Mouse (Mus musculus): Measurements from ENCODE around the gene Rpgrip1l. TPM values are rescaled to one million over a fixed set of nuclear protein-coding genes. Genes with fewer than 3 reads are reported as not detected.

Rpgrip1l gene
- polyA plus RNA-seq, 1 experiment = 9.9 TPM

- TF ChIP-seq CTCF (IDR thresholded peaks at IDR 0.05; ENCODE audit: low read depth, low read length) = no peak
- Histone ChIP-seq H3K27ac (ENCODE audit: insufficient read depth, low read length) (no peak overlapping the region), H3K9ac (ENCODE audit: low read depth, poor library complexity, severe bottlenecking) (no peak overlapping the region), H3K36me3 (ENCODE audit: control insufficient read depth, insufficient read depth, low read length, poor library complexity, severe bottlenecking) (no peaks in the 10 kb centered on the region; the same call in 1 of the 2 replicates), H3K9me3 (replicated peaks; ENCODE audit: control insufficient read depth, insufficient read depth, low read length, poor library complexity, severe bottlenecking) (no peaks in the 10 kb centered on the region), H3K4me3 (ENCODE audit: low read depth, low read length) (no peak overlapping the region), H3K4me1 (ENCODE audit: control insufficient read depth, insufficient read depth, low read length) (no peaks in the 10 kb centered on the region), H3K27me3 (ENCODE audit: control insufficient read depth, insufficient read depth, low read length, poor library complexity, severe bottlenecking) (no peaks in the 10 kb centered on the region)
Measured at GRCm38 (mm10) chr8:91250966-91251365, 62.1 kb downstream of the Rpgrip1l start.

- Histone ChIP-seq H3K27me3 (ENCODE audit: control insufficient read depth, insufficient read depth, low read length, poor library complexity, severe bottlenecking) (no peaks in the 10 kb centered on the region), H3K9ac (ENCODE audit: low read depth, poor library complexity, severe bottlenecking) (no peak overlapping the region), H3K36me3 (ENCODE audit: control insufficient read depth, insufficient read depth, low read length, poor library complexity, severe bottlenecking) (no peaks in the 10 kb centered on the region; the same call in 1 of the 2 replicates), H3K9me3 (replicated peaks; ENCODE audit: control insufficient read depth, insufficient read depth, low read length, poor library complexity, severe bottlenecking) (no peaks in the 10 kb centered on the region), H3K4me1 (ENCODE audit: control insufficient read depth, insufficient read depth, low read length) (no peaks in the 10 kb centered on the region), H3K4me3 (ENCODE audit: low read depth, low read length) (no peak overlapping the region), H3K27ac (ENCODE audit: insufficient read depth, low read length) (no peak overlapping the region)
- TF ChIP-seq EP300 (IDR thresholded peaks at IDR 0.05; ENCODE audit: insufficient read depth, low read depth, low read length) = no peak
- no peak for TF ChIP-seq CTCF (IDR thresholded peaks at IDR 0.05; ENCODE audit: low read depth, low read length)
- TF ChIP-seq POLR2A (IDR thresholded peaks at IDR 0.05; ENCODE audit: insufficient read depth, low read length) = no peak
Measured at GRCm38 (mm10) chr8:91249758-91250466, 63.1 kb downstream of the Rpgrip1l start.

GRCm38 (mm10) chr8:91245821-91246454 is 67.1 kb downstream of the Rpgrip1l start:
- no peaks in the 10 kb centered on the region for H3K27me3 ChIP-seq (ENCODE audit: control insufficient read depth, insufficient read depth, low read length, poor library complexity, severe bottlenecking)
- H3K36me3 ChIP-seq (ENCODE audit: control insufficient read depth, insufficient read depth, low read length, poor library complexity, severe bottlenecking) = no peaks in the 10 kb centered on the region; the same call in 1 of the 2 replicates
- H3K9ac ChIP-seq (ENCODE audit: low read depth, poor library complexity, severe bottlenecking) = no peak overlapping the region
- TF ChIP-seq CTCF (IDR thresholded peaks at IDR 0.05; ENCODE audit: low read depth, low read length) = no peak
- TF ChIP-seq POLR2A (IDR thresholded peaks at IDR 0.05; ENCODE audit: insufficient read depth, low read length) = no peak
- TF ChIP-seq EP300 (IDR thresholded peaks at IDR 0.05; ENCODE audit: insufficient read depth, low read depth, low read length) = no peak
- H3K27ac ChIP-seq (ENCODE audit: insufficient read depth, low read length) = no peak overlapping the region
- H3K9me3 ChIP-seq (replicated peaks; ENCODE audit: control insufficient read depth, insufficient read depth, low read length, poor library complexity, severe bottlenecking) = no peaks in the 10 kb centered on the region
- no peak overlapping the region for H3K4me3 ChIP-seq (ENCODE audit: low read depth, low read length)
- no peaks in the 10 kb centered on the region for H3K4me1 ChIP-seq (ENCODE audit: control insufficient read depth, insufficient read depth, low read length)

GRCm38 (mm10) chr8:91242721-91243120 is 70.3 kb downstream of the Rpgrip1l start:
- Histone ChIP-seq H3K36me3 (ENCODE audit: control insufficient read depth, insufficient read depth, low read length, poor library complexity, severe bottlenecking) (no peaks in the 10 kb centered on the region; the same call in 1 of the 2 replicates), H3K27ac (ENCODE audit: insufficient read depth, low read length) (no peak overlapping the region), H3K27me3 (ENCODE audit: control insufficient read depth, insufficient read depth, low read length, poor library complexity, severe bottlenecking) (peaks cover 1% of the 10 kb centered on the region; the same call in 1 of the 2 replicates), H3K9me3 (replicated peaks; ENCODE audit: control insufficient read depth, insufficient read depth, low read length, poor library complexity, severe bottlenecking) (no peaks in the 10 kb centered on the region), H3K4me1 (ENCODE audit: control insufficient read depth, insufficient read depth, low read length) (no peaks in the 10 kb centered on the region), H3K4me3 (ENCODE audit: low read depth, low read length) (no peak overlapping the region), H3K9ac (ENCODE audit: low read depth, poor library complexity, severe bottlenecking) (no peak overlapping the region)
- TF ChIP-seq CTCF (IDR thresholded peaks at IDR 0.05; ENCODE audit: low read depth, low read length) (no peak), EP300 (IDR thresholded peaks at IDR 0.05; ENCODE audit: insufficient read depth, low read depth, low read length) (no peak), POLR2A (IDR thresholded peaks at IDR 0.05; ENCODE audit: insufficient read depth, low read length) (no peak)

- TF ChIP-seq POLR2A (IDR thresholded peaks at IDR 0.05; ENCODE audit: insufficient read depth, low read length) (no peak), EP300 (IDR thresholded peaks at IDR 0.05; ENCODE audit: insufficient read depth, low read depth, low read length) (no peak), CTCF (IDR thresholded peaks at IDR 0.05; ENCODE audit: low read depth, low read length) (no peak)
- Histone ChIP-seq H3K27me3 (ENCODE audit: control insufficient read depth, insufficient read depth, low read length, poor library complexity, severe bottlenecking) (peaks cover 1% of the 10 kb centered on the region; the same call in 1 of the 2 replicates), H3K9me3 (replicated peaks; ENCODE audit: control insufficient read depth, insufficient read depth, low read length, poor library complexity, severe bottlenecking) (no peaks in the 10 kb centered on the region), H3K9ac (ENCODE audit: low read depth, poor library complexity, severe bottlenecking) (no peak overlapping the region), H3K4me1 (ENCODE audit: control insufficient read depth, insufficient read depth, low read length) (no peaks in the 10 kb centered on the region), H3K27ac (ENCODE audit: insufficient read depth, low read length) (no peak overlapping the region), H3K36me3 (ENCODE audit: control insufficient read depth, insufficient read depth, low read length, poor library complexity, severe bottlenecking) (no peaks in the 10 kb centered on the region), H3K4me3 (ENCODE audit: low read depth, low read length) (no peak overlapping the region)
Measured at GRCm38 (mm10) chr8:91241873-91242519, 71.1 kb downstream of the Rpgrip1l start.

- Histone ChIP-seq H3K4me3 (ENCODE audit: low read depth, low read length) (no peak overlapping the region), H3K9me3 (replicated peaks; ENCODE audit: control insufficient read depth, insufficient read depth, low read length, poor library complexity, severe bottlenecking) (no peaks in the 10 kb centered on the region), H3K9ac (ENCODE audit: low read depth, poor library complexity, severe bottlenecking) (no peak overlapping the region), H3K4me1 (ENCODE audit: control insufficient read depth, insufficient read depth, low read length) (no peaks in the 10 kb centered on the region), H3K27ac (ENCODE audit: insufficient read depth, low read length) (no peak overlapping the region), H3K27me3 (ENCODE audit: control insufficient read depth, insufficient read depth, low read length, poor library complexity, severe bottlenecking) (peaks cover 1% of the 10 kb centered on the region; the same call in 1 of the 2 replicates), H3K36me3 (ENCODE audit: control insufficient read depth, insufficient read depth, low read length, poor library complexity, severe bottlenecking) (no peaks in the 10 kb centered on the region)
- no peak for TF ChIP-seq CTCF (IDR thresholded peaks at IDR 0.05; ENCODE audit: low read depth, low read length)
- TF ChIP-seq EP300 (IDR thresholded peaks at IDR 0.05; ENCODE audit: insufficient read depth, low read depth, low read length) = no peak
- no peak for TF ChIP-seq POLR2A (IDR thresholded peaks at IDR 0.05; ENCODE audit: insufficient read depth, low read length)
Measured at GRCm38 (mm10) chr8:91241371-91241770, 71.7 kb downstream of the Rpgrip1l start.

Measured in ES-Bruce4 (cell line).